Mouse (Mus musculus) spleen, postnatal 10 days (tissue): ENCODE results near the gene Mybbp1a.
A peak's percentile ranks its signal among the peaks of the same experiment; 100 is the strongest.

Experiments
- DNase-seq, 2 experiments: peaks; one replicate each; pipeline ENCODE4 v3.0.0; 2021 to 2022; ENCODE audit warnings: low spot score in 2 of 2

The Mybbp1a gene

GRCm38 (mm10) chr11:72440965-72441664 is at the start of gene Mybbp1a:
Mybbp1a (plus strand) TSS chr11:72441355.
- DNase-seq, result peak; percentile 98 to 99

DNA sequence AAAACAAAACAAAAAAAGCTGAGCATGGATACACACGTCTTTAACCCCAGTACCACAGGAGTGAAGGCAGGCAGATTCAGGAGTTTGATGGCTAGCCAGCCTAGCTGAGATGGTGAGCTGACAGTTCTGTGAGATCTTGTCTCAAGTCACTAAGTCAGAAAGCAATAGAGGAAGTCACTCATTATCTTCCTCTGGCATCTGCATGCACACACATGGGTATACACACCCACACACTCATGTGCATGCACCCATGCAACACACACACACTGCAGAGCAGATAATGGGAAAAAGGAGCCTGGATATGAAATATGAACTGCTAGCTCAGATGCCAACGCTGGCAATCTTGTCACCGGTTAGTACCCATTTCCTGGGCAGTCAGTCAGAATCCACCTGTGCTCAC is 47.9 kb upstream of the Mybbp1a start:
- no peak for DNase-seq

- no peak for DNase-seq
These were observed 47.5 kb upstream of the Mybbp1a start for GRCm38 (mm10) chr11:72393669-72394068.

- no peak for DNase-seq
These were observed 46.5 kb upstream of the Mybbp1a start for GRCm38 (mm10) chr11:72394694-72395093.

DNA sequence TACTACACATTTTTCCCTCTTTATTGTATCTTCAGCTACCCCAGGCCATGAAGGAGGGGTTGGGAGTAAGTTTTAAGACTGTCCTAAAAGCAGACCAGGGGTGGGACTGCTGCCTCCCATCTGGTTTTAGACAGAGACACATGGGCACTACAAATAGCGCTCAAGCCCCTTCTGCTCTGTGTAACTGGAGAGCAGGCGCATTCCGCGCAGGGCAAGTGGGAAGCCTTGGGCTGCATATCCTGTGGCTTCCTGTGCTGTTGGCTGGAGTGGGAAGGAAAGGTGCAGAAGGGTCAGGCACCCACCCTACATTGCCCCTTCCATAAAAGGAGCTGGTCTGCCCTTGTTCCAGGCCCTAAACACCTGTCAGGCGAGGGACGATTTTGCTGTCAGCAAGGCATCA is 45.5 kb upstream of the Mybbp1a start:
- DNase-seq, result no peak

- no peak for DNase-seq
These were observed 44.5 kb upstream of the Mybbp1a start for GRCm38 (mm10) chr11:72396621-72397020.

GRCm38 (mm10) chr11:72397072-72397471 is 44.1 kb upstream of the Mybbp1a start:
- peak in 1 of 2 experiments; percentile 42 for DNase-seq

DNA sequence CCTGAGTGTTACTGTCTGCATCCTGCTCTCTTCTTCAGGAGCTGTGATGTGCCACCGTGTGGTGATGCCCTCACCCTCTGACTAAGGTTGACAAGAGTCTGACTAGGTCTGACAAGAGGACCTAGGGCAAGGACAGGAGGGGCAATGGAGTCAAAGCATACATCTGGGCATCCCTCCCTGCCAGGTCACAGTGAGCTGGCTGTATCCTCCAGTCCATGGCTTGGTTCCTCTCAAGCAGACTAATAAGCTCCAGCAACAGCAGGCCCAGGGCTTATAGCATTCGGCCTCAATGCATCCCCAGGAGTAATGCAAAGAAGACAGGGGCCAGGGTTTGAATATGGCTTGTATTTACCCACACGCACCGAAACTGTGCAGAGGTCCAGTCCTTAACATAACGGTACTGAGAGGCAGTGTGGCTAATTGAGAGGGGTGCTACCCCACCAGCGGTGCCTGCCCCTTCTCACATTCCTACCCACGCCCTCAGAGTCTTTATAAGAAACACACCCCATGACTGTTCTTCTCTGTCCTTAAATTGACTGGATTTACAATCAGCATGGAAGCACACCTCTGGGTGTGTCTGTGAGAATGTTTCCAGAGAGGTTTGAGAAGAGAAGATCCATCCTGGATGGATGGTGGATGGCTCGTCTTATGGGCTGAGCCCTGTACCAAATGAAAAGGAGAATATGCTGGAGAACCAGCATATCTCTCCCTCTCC is 43.2 kb upstream of the Mybbp1a start:
- no peak for DNase-seq

DNA sequence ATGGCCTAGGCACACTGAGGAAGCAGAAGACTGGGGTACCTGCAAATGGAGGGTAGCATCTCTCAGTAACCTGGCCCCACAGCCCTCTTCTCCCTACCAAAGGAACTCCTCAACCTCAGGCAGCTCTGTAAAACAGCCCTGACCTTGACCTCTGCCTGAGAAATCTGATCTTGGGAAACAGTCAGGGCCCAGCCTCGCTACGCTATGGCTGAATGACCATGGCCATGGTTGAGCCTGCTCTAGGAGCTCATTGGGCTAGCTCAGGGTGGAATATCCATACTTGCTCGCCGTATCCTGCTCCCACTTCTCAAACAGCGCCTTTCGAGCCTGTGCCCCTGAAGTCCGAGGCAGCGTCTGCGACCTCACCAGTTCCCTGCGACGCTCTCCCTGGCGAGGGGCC is 40.1 kb upstream of the Mybbp1a start:
- no peak for DNase-seq

- DNase-seq, result no peak
These were observed 39.1 kb upstream of the Mybbp1a start for GRCm38 (mm10) chr11:72402017-72402416.

GRCm38 (mm10) chr11:72402969-72403368 is 38.2 kb upstream of the Mybbp1a start:
- no peak for DNase-seq

DNA sequence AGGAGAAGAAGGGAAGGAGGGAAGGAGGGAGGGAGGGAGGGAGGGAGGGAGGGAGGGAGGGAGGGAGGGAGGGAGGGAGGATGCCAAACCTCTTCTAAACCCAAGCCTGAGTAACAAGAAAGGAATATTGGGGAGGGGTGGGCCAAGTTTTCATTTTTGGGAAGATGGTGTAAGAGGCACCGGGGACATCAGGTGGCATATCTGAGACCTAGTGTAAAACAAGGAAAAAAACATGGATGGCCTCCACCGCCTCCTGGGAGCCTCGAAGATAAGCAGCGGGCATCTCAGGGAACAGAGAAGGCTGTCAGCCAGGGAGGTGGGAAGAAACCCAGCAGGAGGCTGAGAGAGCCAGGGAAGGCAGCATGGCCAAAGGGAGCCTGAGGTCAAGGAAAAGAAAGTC is 35.6 kb upstream of the Mybbp1a start:
- DNase-seq, result no peak

DNA sequence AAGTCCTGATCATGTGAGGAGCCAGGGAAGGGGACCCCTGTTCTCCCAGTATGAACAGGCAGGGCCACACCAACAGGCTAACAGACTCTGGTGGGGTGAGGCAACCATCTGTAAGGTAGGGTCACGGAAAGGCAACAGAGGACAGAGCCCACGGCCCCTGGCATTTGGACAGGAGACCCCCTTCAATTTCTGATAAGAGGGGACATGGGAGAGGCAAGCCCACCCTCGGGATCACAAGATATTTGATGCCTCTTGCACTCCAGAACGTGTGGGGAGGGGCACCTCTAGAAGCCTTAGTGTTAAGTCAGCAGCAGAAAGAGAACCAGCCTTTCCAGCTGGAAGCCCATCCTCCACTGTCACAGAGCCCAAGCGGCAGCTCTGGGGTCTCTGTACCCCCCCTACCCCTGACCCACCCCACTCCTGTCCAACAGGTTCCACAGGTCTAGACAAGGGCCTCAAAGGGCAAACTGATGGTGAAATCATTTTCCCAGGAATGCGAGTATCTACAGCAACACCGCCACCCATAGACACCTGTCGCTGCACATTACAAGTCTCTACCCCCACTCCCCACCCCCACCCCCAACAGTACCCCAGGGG is 35.0 kb upstream of the Mybbp1a start:
- no peak for DNase-seq

- no peak for DNase-seq
These were observed 34.1 kb upstream of the Mybbp1a start for GRCm38 (mm10) chr11:72407081-72407480.

DNA sequence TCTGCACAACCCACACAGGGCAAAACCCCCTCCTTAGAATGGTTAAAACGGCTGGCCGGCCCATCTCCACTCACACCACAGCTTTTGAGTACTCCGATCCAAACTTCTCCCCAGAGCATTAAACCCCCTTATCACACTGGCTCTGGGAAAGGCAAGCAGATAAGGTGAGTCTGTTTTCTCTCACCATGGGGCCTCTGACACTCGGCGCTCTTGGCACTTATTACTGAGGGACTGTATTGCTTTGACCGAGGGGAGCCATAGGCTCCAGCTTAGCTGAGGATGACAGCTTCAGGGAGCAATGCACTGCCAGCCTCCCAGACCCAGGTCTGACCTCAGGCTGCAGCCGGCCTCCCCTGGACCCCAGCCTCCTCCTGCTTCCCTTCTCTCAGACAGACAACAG is 33.6 kb upstream of the Mybbp1a start:
- DNase-seq, result no peak

DNA sequence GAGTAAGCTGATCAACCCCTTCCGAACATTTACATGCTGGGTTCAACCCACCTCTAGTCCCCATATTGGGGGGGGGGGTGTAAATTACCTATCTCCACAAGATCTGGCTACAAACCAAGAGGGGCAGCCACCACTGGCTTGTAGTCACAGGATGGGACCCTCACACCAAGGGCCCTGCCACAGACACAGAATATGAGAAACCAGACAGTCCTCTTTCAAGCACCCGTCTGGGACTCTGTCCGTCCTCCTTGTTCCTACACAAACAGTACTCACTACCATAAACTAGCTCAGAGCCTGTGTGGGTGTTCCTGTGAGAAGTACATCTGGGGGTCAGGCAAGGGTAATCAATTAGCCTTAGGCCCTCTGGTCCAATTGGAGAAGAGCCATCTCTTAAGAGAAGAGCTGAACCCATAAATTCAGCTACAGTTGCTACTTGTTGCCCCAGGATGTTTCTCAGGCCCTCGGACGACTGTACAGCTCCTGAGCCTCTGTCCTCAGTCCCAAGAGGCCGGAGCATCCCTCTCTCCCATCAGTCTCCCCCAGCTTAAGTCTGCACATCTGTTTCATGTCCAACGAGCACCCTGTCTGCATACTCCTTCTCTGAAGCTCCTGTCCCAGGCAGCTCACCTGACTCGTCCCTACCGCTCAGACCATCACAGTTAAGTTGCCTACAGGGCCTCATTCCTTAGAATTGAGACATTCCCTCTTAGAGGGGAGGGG is 32.5 kb upstream of the Mybbp1a start:
- no peak for DNase-seq

DNA sequence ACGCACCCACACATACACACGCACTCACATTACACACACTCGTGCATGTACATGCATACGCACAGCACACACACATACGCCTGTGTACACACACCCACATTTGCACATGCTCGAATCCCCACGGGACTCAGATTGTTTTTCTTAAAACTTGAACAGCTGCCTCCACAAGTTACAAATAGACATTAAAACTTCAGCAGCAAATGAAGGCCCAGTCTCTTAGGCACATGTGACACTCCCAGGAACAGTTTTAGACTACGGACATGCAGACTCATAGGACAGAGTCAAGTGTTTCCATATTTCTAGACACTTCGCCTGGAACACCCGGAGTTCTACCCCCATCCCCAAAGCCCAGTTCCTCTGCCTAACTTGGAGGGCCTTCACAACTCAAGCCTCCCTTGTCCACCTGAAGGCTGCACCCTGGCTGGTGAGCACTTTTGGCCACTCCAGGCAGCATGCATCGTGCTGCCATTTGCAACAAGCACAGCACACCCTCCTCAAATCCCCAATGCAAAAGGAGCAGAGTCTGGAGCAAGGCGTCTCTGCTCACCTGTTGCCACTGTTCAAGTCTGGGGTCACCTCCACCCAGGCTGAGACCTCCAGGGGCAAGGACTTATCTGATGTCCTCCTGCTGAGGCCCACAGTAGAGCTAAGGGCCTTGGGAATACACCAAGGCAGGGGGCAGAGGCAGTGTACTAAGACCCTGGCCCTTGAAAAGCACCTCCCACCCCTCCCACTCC is 31.3 kb upstream of the Mybbp1a start:
- no peak for DNase-seq

GRCm38 (mm10) chr11:72410521-72411092 is 30.5 kb upstream of the Mybbp1a start:
- no peak for DNase-seq

DNA sequence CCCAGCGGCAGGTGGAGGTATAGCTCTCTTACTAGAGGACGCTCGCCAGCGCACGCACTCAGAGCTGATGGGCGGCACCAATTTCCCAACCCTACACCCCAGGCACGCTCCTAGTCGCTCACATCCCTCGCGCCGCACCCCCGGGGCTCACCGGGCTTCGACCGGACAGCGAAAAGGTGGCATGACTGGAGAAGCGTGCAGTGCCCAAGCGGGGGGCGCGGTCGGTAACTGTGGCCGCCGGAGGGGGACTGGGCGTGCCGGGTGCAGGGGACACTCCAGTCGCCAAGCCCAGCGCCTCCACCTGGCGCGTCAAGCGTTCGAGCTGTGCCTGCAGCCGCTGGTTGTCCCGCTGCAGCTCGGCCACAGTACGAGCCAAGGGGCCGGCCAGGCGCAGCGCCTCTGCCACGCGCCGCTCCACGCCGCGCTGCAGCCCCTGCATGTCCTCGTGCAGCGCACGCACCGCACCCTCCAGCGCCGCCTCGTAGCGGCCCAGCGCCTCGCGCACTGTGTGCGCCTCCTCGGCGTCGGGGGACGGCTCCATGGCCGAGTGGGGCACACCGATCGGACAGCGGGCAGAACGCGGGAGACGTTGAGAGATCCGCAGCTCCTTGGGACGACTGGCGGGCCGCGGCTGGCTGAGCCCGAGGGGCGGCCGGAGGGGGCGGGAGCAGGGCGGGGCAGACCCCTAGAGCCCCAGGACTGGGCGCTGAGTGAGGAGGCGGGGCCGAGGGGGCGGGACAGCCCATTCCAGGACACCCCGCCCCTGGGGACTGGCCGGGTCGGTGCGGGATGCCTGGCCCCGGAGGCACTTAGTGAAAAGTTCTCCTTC is 29.8 kb upstream of the Mybbp1a start, which contains the start of gene Smtnl2:
Smtnl2 (minus strand) TSS at position 621 of the 829 bp plus-strand sequence.
- DNase-seq, result peak in 1 of 2 experiments; percentile 63

DNA sequence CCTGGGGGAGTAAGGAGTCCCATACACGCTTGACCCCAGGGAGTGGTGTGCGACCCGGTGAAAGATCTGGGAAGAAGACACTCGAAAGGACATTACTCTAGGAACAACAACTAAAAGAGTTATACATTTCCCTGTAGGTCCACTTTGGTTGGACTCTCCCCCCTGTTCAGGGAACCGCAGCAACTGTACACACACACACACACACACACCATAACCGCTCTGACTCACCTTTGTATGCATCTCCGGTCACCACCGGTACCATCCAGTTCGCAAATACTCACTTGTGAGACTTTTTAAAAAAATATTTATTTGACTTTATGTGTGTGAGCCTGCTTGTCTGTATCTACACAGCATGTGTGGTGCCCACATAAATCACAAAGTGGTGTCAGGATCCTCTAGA is 29.2 kb upstream of the Mybbp1a start:
- no peak for DNase-seq
